23 mouse cellular contexts compared by ENCODE assay signal in genomic region chr10:73862181-73862580, GRCm38 (mm10).
A peak's percentile ranks its signal among the peaks of the same experiment; 100 is the strongest.
DNase-seq lines count a peak whose midpoint lies in the region; ATAC-seq lines count a peak whose summit lies in the region.
"Had no signal": no experiment of that assay in that cellular context is flagged by ENCODE, and none has a peak within 500 bp of the region (broad histone marks: within the 10 kb centered on the region; RNA-seq: fewer than 3 reads in every experiment).

No protein-coding gene starts in this region.

- no peak for ATAC-seq in midbrain, embryonic 14.5 days (ENCODE audit: low FRiP score, low TSS enrichment)
- no peak for ATAC-seq in midbrain, embryonic 13.5 days
- no peak for ATAC-seq in forebrain, embryonic 14.5 days
- ATAC-seq: forebrain, embryonic 15.5 days; forebrain, postnatal 0 days had no signal

- no peaks in the 10 kb centered on the region for H3K36me3 ChIP-seq in midbrain, embryonic 14.5 days (ENCODE audit: control insufficient read depth, insufficient read depth, low read length)
- no peaks in the 10 kb centered on the region for H3K36me3 ChIP-seq in midbrain, embryonic 13.5 days
- no peaks in the 10 kb centered on the region for H3K36me3 ChIP-seq in forebrain, embryonic 14.5 days (ENCODE audit: control insufficient read depth, insufficient read depth, low read length)
- H3K36me3 ChIP-seq: embryonic facial prominence, embryonic 12.5 days; embryonic facial prominence, embryonic 15.5 days; forebrain, embryonic 10.5 days; forebrain, embryonic 12.5 days; forebrain, embryonic 15.5 days had no signal

- peak; percentile 14 for DNase-seq in midbrain, embryonic 14.5 days
- DNase-seq in retina, adult 2 months (ENCODE audit: low read depth, low spot score): peak; percentile 69
- DNase-seq in retina, postnatal 1 day: peak; percentile 75
- DNase-seq in kidney, postnatal 36 days: no peak
- no peak for DNase-seq in forebrain, embryonic 14.5 days (ENCODE audit: low spot score)
- DNase-seq in cerebellum, adult 9-10 months: no peak
- DNase-seq: adrenal gland, adult 2 months; adrenal gland, postnatal 10 days; adrenal gland, postnatal 25 days; cerebellum, adult 11-12 months; cerebellum, adult 2 months; cerebellum, adult 9-11 months; cerebellum, postnatal 14 days; cerebellum, postnatal 36 days; embryo, embryonic 11 days; forebrain, postnatal 0 days had no signal

- H3K4me2 ChIP-seq in midbrain, embryonic 14.5 days (ENCODE audit: low read length): no peak overlapping the region
- no peak overlapping the region for H3K4me2 ChIP-seq in midbrain, embryonic 13.5 days (replicated peaks)
- H3K4me2 ChIP-seq in forebrain, embryonic 14.5 days (ENCODE audit: low read length): no peak overlapping the region
- H3K4me2 ChIP-seq: embryonic facial prominence, embryonic 12.5 days; embryonic facial prominence, embryonic 15.5 days; forebrain, embryonic 12.5 days; forebrain, embryonic 15.5 days had no signal

- no peak overlapping the region for H3K9ac ChIP-seq in midbrain, embryonic 14.5 days (replicated peaks; ENCODE audit: low read length)
- no peak overlapping the region for H3K9ac ChIP-seq in midbrain, embryonic 13.5 days (replicated peaks)
- no peak overlapping the region for H3K9ac ChIP-seq in forebrain, embryonic 14.5 days (ENCODE audit: low read length)
- H3K9ac ChIP-seq: embryonic facial prominence, embryonic 12.5 days; embryonic facial prominence, embryonic 15.5 days; forebrain, embryonic 12.5 days; forebrain, embryonic 15.5 days; forebrain, postnatal 0 days had no signal

- H3K4me1 ChIP-seq in midbrain, embryonic 14.5 days (ENCODE audit: control insufficient read depth, insufficient read depth, low read length): no peaks in the 10 kb centered on the region
- no peaks in the 10 kb centered on the region for H3K4me1 ChIP-seq in midbrain, embryonic 13.5 days (replicated peaks)
- H3K4me1 ChIP-seq in forebrain, embryonic 14.5 days (ENCODE audit: control insufficient read depth, insufficient read depth, low read length): no peaks in the 10 kb centered on the region
- H3K4me1 ChIP-seq: embryonic facial prominence, embryonic 12.5 days; embryonic facial prominence, embryonic 15.5 days; forebrain, embryonic 10.5 days; forebrain, embryonic 12.5 days; forebrain, embryonic 15.5 days had no signal

- no peak overlapping the region for H3K27ac ChIP-seq in midbrain, embryonic 14.5 days (replicated peaks; ENCODE audit: low read depth, low read length)
- no peak overlapping the region for H3K27ac ChIP-seq in midbrain, embryonic 13.5 days
- H3K27ac ChIP-seq in forebrain, embryonic 14.5 days (ENCODE audit: low read depth, low read length): no peak overlapping the region
- H3K27ac ChIP-seq: embryonic facial prominence, embryonic 12.5 days; embryonic facial prominence, embryonic 15.5 days; forebrain, embryonic 10.5 days; forebrain, embryonic 12.5 days; forebrain, embryonic 15.5 days had no signal

- no peaks in the 10 kb centered on the region for H3K9me3 ChIP-seq in midbrain, embryonic 14.5 days (ENCODE audit: control insufficient read depth, low read length)
- H3K9me3 ChIP-seq in midbrain, embryonic 13.5 days: no peaks in the 10 kb centered on the region
- H3K9me3 ChIP-seq in forebrain, embryonic 14.5 days (replicated peaks; ENCODE audit: control insufficient read depth, low read length): no peaks in the 10 kb centered on the region
- H3K9me3 ChIP-seq: embryonic facial prominence, embryonic 12.5 days; embryonic facial prominence, embryonic 15.5 days; forebrain, embryonic 10.5 days; forebrain, embryonic 12.5 days; forebrain, embryonic 15.5 days had no signal

- no peaks in the 10 kb centered on the region for H3K27me3 ChIP-seq in midbrain, embryonic 14.5 days (ENCODE audit: control insufficient read depth, insufficient read depth, low read length)
- no peaks in the 10 kb centered on the region for H3K27me3 ChIP-seq in midbrain, embryonic 13.5 days
- H3K27me3 ChIP-seq in forebrain, embryonic 14.5 days (replicated peaks; ENCODE audit: control insufficient read depth, insufficient read depth, low read length): no peaks in the 10 kb centered on the region
- H3K27me3 ChIP-seq: embryonic facial prominence, embryonic 12.5 days; embryonic facial prominence, embryonic 15.5 days; forebrain, embryonic 12.5 days; forebrain, embryonic 15.5 days had no signal

- H3K4me3 ChIP-seq in midbrain, embryonic 14.5 days (replicated peaks; ENCODE audit: low read depth, low read length): no peak overlapping the region
- H3K4me3 ChIP-seq in midbrain, embryonic 13.5 days (replicated peaks): no peak overlapping the region
- no peak overlapping the region for H3K4me3 ChIP-seq in forebrain, embryonic 14.5 days (ENCODE audit: low read depth, low read length)
- H3K4me3 ChIP-seq: embryonic facial prominence, embryonic 12.5 days; embryonic facial prominence, embryonic 15.5 days; erythroblast, embryonic 14.5 days; forebrain, embryonic 10.5 days; forebrain, embryonic 12.5 days; forebrain, embryonic 15.5 days had no signal

- WGBS in midbrain, embryonic 14.5 days: 33% methylated on average over 4 of the region's 4 CpGs
- WGBS in midbrain, embryonic 13.5 days: 47% methylated on average over 4 of the region's 4 CpGs
- 68% methylated on average over 4 of the region's 4 CpGs for WGBS in forebrain, embryonic 14.5 days

Comparison
In these comparisons a context has a peak if more than half of its experiments do, and no peak if none do; other contexts are left out.
1. DNase-seq: peak in midbrain, embryonic 14.5 days (single experiment), retina, adult 2 months (single experiment) and retina, postnatal 1 day (single experiment); none in kidney, postnatal 36 days (0 of 2), forebrain, embryonic 14.5 days (single experiment) and cerebellum, adult 9-10 months (single experiment).